Mouse (Mus musculus): ENCODE results near the gene Trpm3. TPM values are rescaled to one million over a fixed set of nuclear protein-coding genes. Genes with fewer than 3 reads are reported as not detected.

Gene Trpm3
- polyA plus RNA-seq, 1 experiment, result 53.1 TPM

DNA sequence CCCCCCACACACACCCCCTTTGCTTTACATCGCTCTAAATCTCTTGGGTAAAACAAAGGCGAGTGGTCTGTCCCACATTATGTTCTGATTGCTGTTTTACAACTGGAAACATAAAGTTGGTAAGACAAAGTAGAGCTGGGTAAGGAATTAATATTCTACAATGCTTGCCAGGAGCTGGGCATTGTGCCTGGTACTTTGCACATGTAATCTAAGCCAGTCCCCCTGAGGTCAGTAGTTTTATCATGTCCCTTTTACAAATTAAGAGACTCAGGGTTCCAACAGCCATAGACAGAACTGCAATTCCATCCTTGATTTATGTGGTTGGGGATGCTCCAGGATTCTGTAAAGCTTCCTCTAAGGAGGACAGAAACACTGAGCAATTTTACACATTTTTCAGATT is 591.0 kb downstream of the Trpm3 start:
- no peaks in the 10 kb centered on the region; the same call in 1 of the 2 replicates for H3K4me1 ChIP-seq (ENCODE audit: control insufficient read depth, insufficient read depth, low read length)
- H3K4me3 ChIP-seq (replicated peaks; ENCODE audit: insufficient read depth, low read depth, low read length), result no peak overlapping the region
- 49% methylated on average over 2 of the region's 2 CpGs for WGBS
- H3K27ac ChIP-seq (ENCODE audit: insufficient read depth, low read length), result no peak overlapping the region
- peak in 1 of 2 experiments; percentile 33 for DNase-seq
- H3K27me3 ChIP-seq (ENCODE audit: control insufficient read depth, insufficient read depth, low read length), result no peaks in the 10 kb centered on the region
- TF ChIP-seq POLR2A (IDR thresholded peaks at IDR 0.05; ENCODE audit: borderline replicate concordance, insufficient read depth, low read length), result no peak
- no peak for TF ChIP-seq CTCF (IDR thresholded peaks at IDR 0.05; ENCODE audit: borderline replicate concordance, insufficient read depth, low read depth, low read length)

DNA sequence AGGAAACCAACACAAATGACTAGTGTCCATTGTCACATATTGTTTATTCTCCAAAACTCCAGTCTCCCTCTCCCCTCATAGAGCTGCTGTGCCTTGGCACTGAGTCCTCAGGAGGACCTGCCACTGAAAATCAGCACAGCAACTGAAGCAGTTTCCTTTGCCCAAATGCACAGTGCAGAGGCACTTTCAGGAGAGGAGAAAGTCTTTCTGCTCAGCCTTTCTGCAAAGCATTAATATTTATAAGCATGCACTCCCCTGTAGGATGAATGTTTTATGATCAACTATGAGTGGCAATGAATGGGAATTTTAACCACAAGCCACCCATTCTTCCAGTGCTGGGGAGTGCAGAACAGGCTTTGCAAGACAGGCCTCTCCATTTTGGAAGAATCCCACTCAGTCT is 592.1 kb downstream of the Trpm3 start:
- H3K27ac ChIP-seq (ENCODE audit: insufficient read depth, low read length), result no peak overlapping the region
- no peak overlapping the region for H3K4me3 ChIP-seq (replicated peaks; ENCODE audit: insufficient read depth, low read depth, low read length)
- DNase-seq, result no peak
- H3K4me1 ChIP-seq (ENCODE audit: control insufficient read depth, insufficient read depth, low read length), result no peaks in the 10 kb centered on the region; the same call in 1 of the 2 replicates
- no peaks in the 10 kb centered on the region for H3K27me3 ChIP-seq (ENCODE audit: control insufficient read depth, insufficient read depth, low read length)
- TF ChIP-seq POLR2A (IDR thresholded peaks at IDR 0.05; ENCODE audit: borderline replicate concordance, insufficient read depth, low read length), result no peak
- TF ChIP-seq CTCF (IDR thresholded peaks at IDR 0.05; ENCODE audit: borderline replicate concordance, insufficient read depth, low read depth, low read length), result no peak

DNA sequence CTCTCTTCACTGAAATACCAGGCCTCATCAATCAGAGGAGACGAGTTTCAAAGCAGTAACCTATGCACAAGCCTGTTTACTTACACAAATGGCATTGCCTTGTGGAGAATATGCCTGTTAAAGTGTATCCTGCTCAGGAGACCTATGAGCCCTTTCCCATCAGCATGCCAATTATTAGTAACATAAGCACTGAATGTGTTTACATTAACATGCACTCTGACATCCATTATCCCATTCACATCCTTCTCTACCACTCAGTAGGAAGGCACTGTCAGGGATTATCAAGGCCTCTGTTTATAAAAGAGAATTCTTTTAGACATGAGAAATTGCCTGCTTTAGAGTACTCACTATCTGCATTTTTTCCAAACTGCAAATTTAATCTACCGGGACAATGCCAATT is 598.0 kb downstream of the Trpm3 start:
- no peaks in the 10 kb centered on the region for H3K27me3 ChIP-seq (ENCODE audit: control insufficient read depth, insufficient read depth, low read length)
- TF ChIP-seq CTCF (IDR thresholded peaks at IDR 0.05; ENCODE audit: borderline replicate concordance, insufficient read depth, low read depth, low read length) (no peak), POLR2A (IDR thresholded peaks at IDR 0.05; ENCODE audit: borderline replicate concordance, insufficient read depth, low read length) (no peak)
- H3K4me3 ChIP-seq (replicated peaks; ENCODE audit: insufficient read depth, low read depth, low read length), result no peak overlapping the region
- no peaks in the 10 kb centered on the region for H3K4me1 ChIP-seq (ENCODE audit: control insufficient read depth, insufficient read depth, low read length)
- DNase-seq, result no peak
- H3K27ac ChIP-seq (ENCODE audit: insufficient read depth, low read length), result no peak overlapping the region
- WGBS, result 60% methylated on average over 2 of the region's 2 CpGs

DNA sequence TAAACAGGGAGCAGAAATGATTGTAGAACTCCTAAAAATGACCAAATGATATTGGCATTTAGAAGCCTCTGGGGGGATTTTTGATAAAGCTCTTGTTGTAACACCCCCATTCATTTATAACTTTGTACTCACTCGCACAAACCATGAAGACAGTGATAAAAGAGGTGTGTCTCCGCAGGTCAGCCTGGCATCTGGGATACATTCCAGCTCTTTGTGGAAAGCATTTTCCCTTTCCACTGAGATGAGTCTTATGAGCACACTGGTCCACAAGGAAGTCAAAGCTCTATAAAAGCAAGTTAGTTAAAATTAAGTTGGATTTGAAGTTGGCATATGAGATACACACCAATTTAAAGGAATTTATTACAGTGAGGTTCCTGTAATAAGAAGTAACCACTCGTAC is 600.4 kb downstream of the Trpm3 start:
- Histone ChIP-seq H3K27me3 (ENCODE audit: control insufficient read depth, insufficient read depth, low read length) (no peaks in the 10 kb centered on the region), H3K4me1 (ENCODE audit: control insufficient read depth, insufficient read depth, low read length) (no peaks in the 10 kb centered on the region), H3K4me3 (replicated peaks; ENCODE audit: insufficient read depth, low read depth, low read length) (no peak overlapping the region), H3K27ac (ENCODE audit: insufficient read depth, low read length) (no peak overlapping the region)
- WGBS, result 37% methylated on average over 3 of the region's 3 CpGs
- peak in 1 of 2 experiments; percentile 54 for DNase-seq
- TF ChIP-seq CTCF (IDR thresholded peaks at IDR 0.05; ENCODE audit: borderline replicate concordance, insufficient read depth, low read depth, low read length), result no peak
- no peak for TF ChIP-seq POLR2A (IDR thresholded peaks at IDR 0.05; ENCODE audit: borderline replicate concordance, insufficient read depth, low read length)

DNA sequence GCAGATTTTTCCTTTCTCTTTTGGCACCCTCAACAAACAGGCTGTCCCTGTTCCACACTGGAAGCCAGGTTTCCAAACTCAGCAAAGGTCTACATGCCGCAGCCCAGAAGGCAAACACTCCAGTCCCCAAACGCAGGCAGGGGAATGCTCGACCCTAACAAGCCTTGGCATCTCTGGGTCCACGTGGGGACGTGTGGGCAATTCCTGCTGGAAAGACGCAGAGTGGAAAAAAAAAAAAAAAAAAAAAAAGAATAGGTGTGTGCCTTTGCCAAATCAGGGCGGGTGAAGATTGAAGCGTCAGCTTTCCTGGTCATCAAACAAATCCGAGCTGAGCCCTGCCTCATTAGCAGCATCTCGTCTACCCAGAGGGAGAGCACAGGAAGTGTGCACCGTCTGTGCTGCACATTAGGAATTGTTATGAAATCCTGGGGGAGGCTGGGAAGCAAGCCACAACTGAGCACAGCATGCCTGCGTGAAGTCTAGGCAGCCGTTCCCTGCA is 614.5 kb downstream of the Trpm3 start:
- TF ChIP-seq CTCF (IDR thresholded peaks at IDR 0.05; ENCODE audit: borderline replicate concordance, insufficient read depth, low read depth, low read length), result no peak
- peak; percentile 26; the same call in 1 of the 2 replicates for TF ChIP-seq POLR2A (IDR thresholded peaks at IDR 0.05; ENCODE audit: borderline replicate concordance, insufficient read depth, low read length)
- Histone ChIP-seq H3K27ac (ENCODE audit: insufficient read depth, low read length) (peak overlapping the region; percentile 44; the same call in 1 of the 2 replicates), H3K4me3 (replicated peaks; ENCODE audit: insufficient read depth, low read depth, low read length) (no peak overlapping the region), H3K4me1 (ENCODE audit: control insufficient read depth, insufficient read depth, low read length) (peaks cover 34% of the 10 kb centered on the region), H3K27me3 (ENCODE audit: control insufficient read depth, insufficient read depth, low read length) (no peaks in the 10 kb centered on the region)
- peak; percentile 90 to 96 for DNase-seq
- WGBS, result 3% methylated on average over 13 of the region's 13 CpGs

DNA sequence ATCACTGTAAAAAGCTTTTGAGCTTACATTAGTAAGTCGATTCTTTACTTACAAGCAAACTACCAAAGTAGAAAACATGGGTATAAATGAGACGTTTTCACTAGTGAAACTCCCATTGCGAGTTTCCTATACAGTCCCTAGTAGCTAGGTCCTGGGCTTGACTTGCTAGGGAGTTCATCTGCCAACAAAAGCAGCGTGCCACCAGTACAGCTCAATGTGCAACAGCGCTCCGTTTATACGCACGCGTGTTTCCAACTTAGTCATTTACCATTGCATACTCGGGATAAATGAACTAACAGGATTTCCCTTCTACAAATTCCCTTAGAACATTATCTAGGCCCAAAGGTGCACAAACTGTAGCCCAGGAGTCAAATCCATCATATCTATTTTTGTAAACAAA is 615.2 kb downstream of the Trpm3 start:
- peaks cover 30% of the 10 kb centered on the region for H3K4me1 ChIP-seq (ENCODE audit: control insufficient read depth, insufficient read depth, low read length)
- H3K4me3 ChIP-seq (replicated peaks; ENCODE audit: insufficient read depth, low read depth, low read length), result no peak overlapping the region
- no peaks in the 10 kb centered on the region for H3K27me3 ChIP-seq (ENCODE audit: control insufficient read depth, insufficient read depth, low read length)
- peak overlapping the region; percentile 53 for H3K27ac ChIP-seq (ENCODE audit: insufficient read depth, low read length)
- 20% methylated on average over 10 of the region's 10 CpGs for WGBS
- peak; percentile 46 to 66 for DNase-seq
- no peak for TF ChIP-seq CTCF (IDR thresholded peaks at IDR 0.05; ENCODE audit: borderline replicate concordance, insufficient read depth, low read depth, low read length)
- TF ChIP-seq POLR2A (IDR thresholded peaks at IDR 0.05; ENCODE audit: borderline replicate concordance, insufficient read depth, low read length), result no peak

DNA sequence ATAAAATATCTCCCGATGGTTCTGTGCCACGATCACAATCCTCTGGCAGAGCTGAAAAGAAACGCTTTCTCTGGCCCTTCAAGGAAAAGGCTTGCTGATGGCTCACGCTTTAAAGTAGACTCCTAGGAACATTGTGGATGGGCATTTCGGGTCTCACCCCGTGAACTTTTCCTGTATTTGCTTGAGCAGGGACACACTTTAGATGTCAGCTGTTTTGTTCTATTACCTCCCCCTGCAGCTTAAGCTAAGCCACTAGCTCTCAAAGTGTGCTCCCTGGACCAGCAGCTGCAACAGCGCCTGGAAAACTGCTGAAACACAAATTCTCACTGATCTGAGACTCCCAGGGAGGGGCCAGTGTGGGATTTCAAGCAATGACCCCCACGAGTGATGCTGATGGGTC is 615.7 kb downstream of the Trpm3 start:
- H3K4me1 ChIP-seq (ENCODE audit: control insufficient read depth, insufficient read depth, low read length), result peaks cover 30% of the 10 kb centered on the region
- peak in 1 of 2 experiments; percentile 49 for DNase-seq
- 47% methylated on average over 8 of the region's 8 CpGs for whole genome bisulfite sequencing
- TF ChIP-seq CTCF (IDR thresholded peaks at IDR 0.05; ENCODE audit: borderline replicate concordance, insufficient read depth, low read depth, low read length), result no peak
- TF ChIP-seq POLR2A (IDR thresholded peaks at IDR 0.05; ENCODE audit: borderline replicate concordance, insufficient read depth, low read length), result no peak
- no peaks in the 10 kb centered on the region for H3K27me3 ChIP-seq (ENCODE audit: control insufficient read depth, insufficient read depth, low read length)
- H3K4me3 ChIP-seq (replicated peaks; ENCODE audit: insufficient read depth, low read depth, low read length), result no peak overlapping the region
- peak overlapping the region; percentile 53 for H3K27ac ChIP-seq (ENCODE audit: insufficient read depth, low read length)

DNA sequence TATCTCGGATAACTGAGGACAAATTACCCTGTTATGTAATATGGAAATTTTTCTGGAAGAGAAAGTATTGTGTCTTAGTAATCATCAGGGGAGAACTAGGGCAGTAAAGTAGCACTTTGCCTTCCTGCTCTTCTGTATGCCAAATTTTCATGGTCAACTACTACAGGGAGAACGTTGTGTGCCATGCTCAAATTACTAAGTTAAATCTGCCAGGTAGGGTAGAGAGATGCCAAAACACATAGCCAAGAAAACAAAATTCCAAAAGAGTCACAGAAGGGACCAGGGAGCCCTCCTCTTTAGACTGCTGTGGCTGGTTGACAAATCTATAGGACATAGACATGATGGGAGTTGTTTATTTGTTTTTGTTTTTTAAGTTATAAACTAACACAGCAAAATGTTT is 619.6 kb downstream of the Trpm3 start:
- WGBS, result 21% methylated on average over 2 of the region's 2 CpGs
- no peak for TF ChIP-seq POLR2A (IDR thresholded peaks at IDR 0.05; ENCODE audit: borderline replicate concordance, insufficient read depth, low read length)
- no peak for TF ChIP-seq CTCF (IDR thresholded peaks at IDR 0.05; ENCODE audit: borderline replicate concordance, insufficient read depth, low read depth, low read length)
- H3K4me3 ChIP-seq (replicated peaks; ENCODE audit: insufficient read depth, low read depth, low read length), result no peak overlapping the region
- H3K27ac ChIP-seq (ENCODE audit: insufficient read depth, low read length), result peak overlapping the region; percentile 68; the same call in 1 of the 2 replicates
- peak in 1 of 2 experiments; percentile 75 for DNase-seq
- H3K27me3 ChIP-seq (ENCODE audit: control insufficient read depth, insufficient read depth, low read length), result no peaks in the 10 kb centered on the region
- peaks cover 19% of the 10 kb centered on the region for H3K4me1 ChIP-seq (ENCODE audit: control insufficient read depth, insufficient read depth, low read length)

Data from cerebellum, adult 2 months (tissue).